Mouse (Mus musculus) thymus, adult 2 months (tissue): Measurements from ENCODE around the gene Slco4a1.

ENCODE experiments used
- CTCF ChIP-seq: fragments of 200-500 bp; IDR thresholded peaks from 2 replicates; pipeline ENCODE4 v1.5.1; 2012; ENCODE audit warnings: mild to moderate bottlenecking, control low read depth, low read length, moderate library complexity, borderline replicate concordance; ENCODE audit not compliant: control insufficient read depth, poor library complexity, insufficient read depth; ENCODE audit errors: extremely low read depth
- POLR2A ChIP-seq: fragments of 200-500 bp; IDR thresholded peaks from 2 replicates; pipeline ENCODE4 v1.6.1; 2012; ENCODE audit warnings: mild to moderate bottlenecking, low read length, control low read depth, moderate library complexity; ENCODE audit not compliant: control insufficient read depth, poor library complexity, insufficient read depth; ENCODE audit errors: extremely low read depth

DNA sequence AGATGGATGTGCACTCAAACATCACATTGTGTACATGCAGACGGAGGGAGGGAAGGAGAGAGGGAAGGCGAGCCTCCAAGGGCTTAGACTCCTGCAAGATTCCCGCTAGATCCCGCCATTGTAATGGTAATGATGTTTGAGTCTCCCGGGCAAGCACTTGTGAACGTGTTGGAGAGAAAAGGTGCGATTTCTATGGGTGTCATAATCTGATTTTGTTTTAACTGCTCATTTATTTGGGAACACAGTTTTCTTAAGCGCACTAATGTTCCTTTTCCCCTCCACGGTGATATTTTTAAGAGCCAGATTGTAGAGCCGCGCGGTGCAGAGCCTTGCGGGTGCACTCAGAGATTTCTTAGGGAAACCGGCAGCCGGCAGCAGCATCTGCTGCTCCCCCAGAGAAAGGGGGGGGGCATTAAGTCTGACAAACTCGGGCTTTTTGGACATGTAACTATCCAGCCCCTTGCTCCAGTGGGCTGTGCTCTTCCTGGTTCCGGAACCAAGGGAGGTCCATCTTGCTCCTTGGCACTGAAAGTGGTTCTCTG, 32.2 kb downstream of the Slco4a1 start:
- TF ChIP-seq CTCF (no peak), POLR2A (no peak)
